Mouse (Mus musculus): Measurements from ENCODE around the gene Sema6b. TPM values are rescaled to one million over a fixed set of nuclear protein-coding genes. Genes with fewer than 3 reads are reported as not detected.
A peak's percentile ranks its signal among the peaks of the same experiment; 100 is the strongest.

Gene Sema6b
- polyA plus RNA-seq, 1 experiment, result 48.5 TPM

GRCm38 (mm10) chr17:56165671-56166070 is 25.5 kb upstream of the Sema6b start:
- peak; percentile 44 for DNase-seq (ENCODE audit: low read depth)
- TF ChIP-seq POLR2A (IDR thresholded peaks at IDR 0.05; ENCODE audit: borderline replicate concordance, extremely low read depth, insufficient read depth, insufficient read length, poor library complexity, severe bottlenecking) (no peak), CTCF (IDR thresholded peaks at IDR 0.05; ENCODE audit: borderline replicate concordance, extremely low read depth, insufficient read depth, insufficient read length) (no peak)

GRCm38 (mm10) chr17:56164510-56164909 is 24.4 kb upstream of the Sema6b start:
- no peak for TF ChIP-seq CTCF (IDR thresholded peaks at IDR 0.05; ENCODE audit: borderline replicate concordance, extremely low read depth, insufficient read depth, insufficient read length)
- DNase-seq (ENCODE audit: low read depth), result no peak

DNA sequence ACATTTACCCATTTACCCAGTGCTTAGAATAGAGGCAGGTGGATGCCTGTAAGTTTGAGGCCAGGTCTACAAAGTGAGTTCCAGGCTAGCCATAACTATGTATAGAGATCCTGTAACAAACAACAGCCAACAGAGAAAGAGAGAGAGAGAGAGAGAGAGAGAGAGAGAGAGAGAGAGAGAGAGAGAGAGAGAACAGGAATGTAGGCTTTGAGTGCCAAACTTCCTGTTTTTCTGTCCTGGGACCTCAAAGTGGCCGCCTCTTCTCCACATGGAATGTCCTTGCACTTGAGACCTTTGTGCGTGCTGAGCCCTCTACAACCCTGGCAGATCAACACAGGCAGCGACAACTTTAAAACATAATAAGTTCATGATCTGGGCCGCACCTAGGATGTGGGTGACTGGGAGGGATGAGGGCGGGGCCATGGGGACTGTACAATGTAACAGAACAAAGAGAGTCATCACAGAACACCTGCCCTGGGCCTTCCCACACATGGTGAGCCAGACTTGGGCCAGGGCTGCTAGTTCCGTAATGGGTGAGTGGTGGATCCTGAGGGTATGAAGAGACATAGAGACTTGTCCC is 23.5 kb upstream of the Sema6b start:
- TF ChIP-seq CTCF (IDR thresholded peaks at IDR 0.05; ENCODE audit: borderline replicate concordance, extremely low read depth, insufficient read depth, insufficient read length) (no peak), POLR2A (IDR thresholded peaks at IDR 0.05; ENCODE audit: borderline replicate concordance, extremely low read depth, insufficient read depth, insufficient read length, poor library complexity, severe bottlenecking) (no peak)
- DNase-seq (ENCODE audit: low read depth), result no peak

- DNase-seq (ENCODE audit: low read depth), result peak; percentile 97
These were observed 22.2 kb upstream of the Sema6b start, which contains the start of gene Tnfaip8l1 for GRCm38 (mm10) chr17:56162231-56162774. Tnfaip8l1 (plus strand) TSS chr17:56162477.

DNA sequence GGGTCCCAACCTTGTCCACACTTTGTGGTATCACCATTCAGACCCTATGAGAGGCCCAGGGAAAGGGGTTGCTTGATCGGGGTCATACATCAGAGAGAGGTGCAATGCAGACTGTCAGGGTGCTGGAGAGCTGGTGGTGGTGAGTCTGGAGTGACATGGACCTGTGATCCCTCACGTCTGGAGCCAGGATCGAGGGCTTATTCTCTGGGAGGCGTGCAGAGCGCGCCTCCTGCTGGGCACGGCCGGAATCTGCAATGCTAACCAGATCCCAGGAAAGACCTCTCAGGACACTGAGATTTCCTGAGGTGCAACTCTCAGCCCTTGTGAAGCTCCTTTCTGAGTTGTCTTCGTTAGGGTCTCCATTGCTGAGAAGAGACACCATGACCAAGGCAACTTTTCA is 19.6 kb upstream of the Sema6b start:
- peak; percentile 68 for DNase-seq (ENCODE audit: low read depth)
- TF ChIP-seq POLR2A (IDR thresholded peaks at IDR 0.05; ENCODE audit: borderline replicate concordance, extremely low read depth, insufficient read depth, insufficient read length, poor library complexity, severe bottlenecking) (no peak), CTCF (IDR thresholded peaks at IDR 0.05; ENCODE audit: borderline replicate concordance, extremely low read depth, insufficient read depth, insufficient read length) (peak; percentile 95)

More at GRCm38 (mm10) chr17:56162231-56162774, 22.2 kb upstream of the Sema6b start, which contains the start of gene Tnfaip8l1:
- peak; percentile 31; the same call in 1 of the 2 replicates for TF ChIP-seq POLR2A (IDR thresholded peaks at IDR 0.05; ENCODE audit: borderline replicate concordance, extremely low read depth, insufficient read depth, insufficient read length, poor library complexity, severe bottlenecking)
- no peak for TF ChIP-seq CTCF (IDR thresholded peaks at IDR 0.05; ENCODE audit: borderline replicate concordance, extremely low read depth, insufficient read depth, insufficient read length)

- DNase-seq (ENCODE audit: low read depth), result peak; percentile 83
- TF ChIP-seq CTCF (IDR thresholded peaks at IDR 0.05; ENCODE audit: borderline replicate concordance, extremely low read depth, insufficient read depth, insufficient read length) (no peak), POLR2A (IDR thresholded peaks at IDR 0.05; ENCODE audit: borderline replicate concordance, extremely low read depth, insufficient read depth, insufficient read length, poor library complexity, severe bottlenecking) (no peak)
These were observed 13.5 kb upstream of the Sema6b start for GRCm38 (mm10) chr17:56153643-56154042.

GRCm38 (mm10) chr17:56149897-56150296 is 9.8 kb upstream of the Sema6b start:
- no peak for DNase-seq (ENCODE audit: low read depth)
- TF ChIP-seq CTCF (IDR thresholded peaks at IDR 0.05; ENCODE audit: borderline replicate concordance, extremely low read depth, insufficient read depth, insufficient read length) (no peak), POLR2A (IDR thresholded peaks at IDR 0.05; ENCODE audit: borderline replicate concordance, extremely low read depth, insufficient read depth, insufficient read length, poor library complexity, severe bottlenecking) (no peak)

DNA sequence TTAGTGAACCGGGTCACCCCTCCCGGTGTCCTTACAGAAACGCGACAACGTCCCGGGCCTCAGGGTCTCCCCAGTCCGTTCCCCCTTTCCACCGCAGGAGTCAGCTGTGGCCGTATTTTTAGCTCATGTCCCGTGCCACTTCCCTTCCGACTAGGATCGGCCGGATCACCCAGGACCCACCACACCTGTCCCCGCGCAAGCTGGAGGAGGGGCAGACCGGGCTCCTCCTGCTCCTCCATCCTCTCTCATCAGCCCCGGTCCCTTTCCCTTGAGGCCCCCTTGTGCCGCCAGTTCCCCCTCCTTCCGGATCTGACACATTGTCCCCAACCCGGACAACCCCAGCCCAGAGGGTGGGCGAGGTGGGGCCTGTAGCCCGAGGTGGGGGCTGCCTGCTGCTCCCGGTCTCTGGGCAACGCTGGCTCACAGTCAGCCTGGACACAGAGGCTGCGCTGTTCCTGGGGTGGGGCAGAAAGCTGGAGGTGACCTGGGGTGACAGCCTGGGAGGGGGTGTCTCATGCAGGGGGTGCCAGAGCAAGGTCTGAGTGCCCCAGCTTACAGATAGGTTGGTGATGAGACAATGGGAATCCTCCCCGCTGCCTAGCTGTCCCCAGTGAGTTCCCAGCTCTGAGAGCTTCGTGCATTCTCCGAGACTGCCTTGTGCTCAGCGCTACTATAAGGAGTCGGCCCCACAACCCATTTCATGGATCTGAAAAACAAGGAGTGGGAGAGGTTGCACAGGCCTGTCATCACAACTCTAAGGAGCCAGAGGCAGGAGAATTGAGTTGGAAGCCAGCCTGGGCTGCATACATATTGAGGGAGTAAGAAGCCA is 8.9 kb upstream of the Sema6b start:
- TF ChIP-seq CTCF (IDR thresholded peaks at IDR 0.05; ENCODE audit: borderline replicate concordance, extremely low read depth, insufficient read depth, insufficient read length) (no peak), POLR2A (IDR thresholded peaks at IDR 0.05; ENCODE audit: borderline replicate concordance, extremely low read depth, insufficient read depth, insufficient read length, poor library complexity, severe bottlenecking) (no peak)
- DNase-seq (ENCODE audit: low read depth), result peak; percentile 29

- DNase-seq (ENCODE audit: low read depth), result no peak
- no peak for TF ChIP-seq CTCF (IDR thresholded peaks at IDR 0.05; ENCODE audit: borderline replicate concordance, extremely low read depth, insufficient read depth, insufficient read length)
- TF ChIP-seq POLR2A (IDR thresholded peaks at IDR 0.05; ENCODE audit: borderline replicate concordance, extremely low read depth, insufficient read depth, insufficient read length, poor library complexity, severe bottlenecking), result no peak
These were observed 8.1 kb upstream of the Sema6b start for GRCm38 (mm10) chr17:56148280-56148679.

GRCm38 (mm10) chr17:56147420-56147819 is 7.3 kb upstream of the Sema6b start:
- no peak for DNase-seq (ENCODE audit: low read depth)
- TF ChIP-seq CTCF (IDR thresholded peaks at IDR 0.05; ENCODE audit: borderline replicate concordance, extremely low read depth, insufficient read depth, insufficient read length), result no peak
- TF ChIP-seq POLR2A (IDR thresholded peaks at IDR 0.05; ENCODE audit: borderline replicate concordance, extremely low read depth, insufficient read depth, insufficient read length, poor library complexity, severe bottlenecking), result no peak

- DNase-seq (ENCODE audit: low read depth), result no peak
- TF ChIP-seq POLR2A (IDR thresholded peaks at IDR 0.05; ENCODE audit: borderline replicate concordance, extremely low read depth, insufficient read depth, insufficient read length, poor library complexity, severe bottlenecking), result no peak
- TF ChIP-seq CTCF (IDR thresholded peaks at IDR 0.05; ENCODE audit: borderline replicate concordance, extremely low read depth, insufficient read depth, insufficient read length), result no peak
These were observed 6.0 kb upstream of the Sema6b start for GRCm38 (mm10) chr17:56146131-56146530.
